Mouse (Mus musculus): Measurements from ENCODE around the gene Txnip. TPM values are rescaled to one million over a fixed set of nuclear protein-coding genes. Genes with fewer than 3 reads are reported as not detected.

The Txnip gene
- total and polyA plus RNA-seq, 3 experiments: 276 to 515 (median 338) TPM

DNA sequence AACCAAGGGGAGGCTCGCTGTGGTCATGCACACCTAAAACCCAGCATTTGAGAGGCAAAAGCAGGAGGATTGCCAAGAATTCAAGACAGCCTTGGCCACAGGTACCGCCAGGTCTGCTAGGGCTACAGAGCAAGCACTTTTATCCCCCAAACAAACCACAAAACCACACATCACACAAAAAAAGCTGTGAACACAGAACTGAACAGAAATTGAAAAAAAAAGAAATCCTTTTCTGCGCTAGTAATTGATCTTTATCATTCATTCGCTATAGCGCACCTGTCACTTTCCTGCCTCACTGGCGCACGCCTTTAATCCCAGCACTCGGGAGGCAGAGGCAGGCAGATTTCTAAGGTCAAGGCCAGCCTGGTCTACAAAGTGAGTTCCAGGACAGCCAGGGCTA, 5.5 kb downstream of the Txnip start:
- Histone ChIP-seq H3K27me3 (ENCODE audit: control insufficient read depth, insufficient read depth, low read length) (no peaks in the 10 kb centered on the region), H3K4me1 (ENCODE audit: control insufficient read depth, insufficient read depth, low read length) (peaks cover 22% of the 10 kb centered on the region), H3K27ac (peak overlapping the region; percentile 96), H3K36me3 (ENCODE audit: control insufficient read depth, insufficient read depth, low read length) (peaks cover 16% of the 10 kb centered on the region), H3K4me3 (no peak overlapping the region; the same call in 1 of the 2 replicates), H3K79me2 (replicated peaks; ENCODE audit: control insufficient read depth, insufficient read depth, low read length) (peaks cover 4% of the 10 kb centered on the region; the same call in 1 of the 2 replicates), H3K9ac (ENCODE audit: low read depth, low read length) (no peak overlapping the region)
- 73% methylated on average over 8 of the region's 8 CpGs for WGBS
- intact Hi-C loops (cut with DNase I): no loop called here
- TF ChIP-seq CTCF (IDR thresholded peaks at IDR 0.05) (no peak), POLR2A (IDR thresholded peaks at IDR 0.05; ENCODE audit: insufficient read depth, low read depth, low read length) (no peak), EP300 (IDR thresholded peaks at IDR 0.05; ENCODE audit: insufficient read depth, low read depth, low read length) (no peak)
- no peak for DNase-seq

DNA sequence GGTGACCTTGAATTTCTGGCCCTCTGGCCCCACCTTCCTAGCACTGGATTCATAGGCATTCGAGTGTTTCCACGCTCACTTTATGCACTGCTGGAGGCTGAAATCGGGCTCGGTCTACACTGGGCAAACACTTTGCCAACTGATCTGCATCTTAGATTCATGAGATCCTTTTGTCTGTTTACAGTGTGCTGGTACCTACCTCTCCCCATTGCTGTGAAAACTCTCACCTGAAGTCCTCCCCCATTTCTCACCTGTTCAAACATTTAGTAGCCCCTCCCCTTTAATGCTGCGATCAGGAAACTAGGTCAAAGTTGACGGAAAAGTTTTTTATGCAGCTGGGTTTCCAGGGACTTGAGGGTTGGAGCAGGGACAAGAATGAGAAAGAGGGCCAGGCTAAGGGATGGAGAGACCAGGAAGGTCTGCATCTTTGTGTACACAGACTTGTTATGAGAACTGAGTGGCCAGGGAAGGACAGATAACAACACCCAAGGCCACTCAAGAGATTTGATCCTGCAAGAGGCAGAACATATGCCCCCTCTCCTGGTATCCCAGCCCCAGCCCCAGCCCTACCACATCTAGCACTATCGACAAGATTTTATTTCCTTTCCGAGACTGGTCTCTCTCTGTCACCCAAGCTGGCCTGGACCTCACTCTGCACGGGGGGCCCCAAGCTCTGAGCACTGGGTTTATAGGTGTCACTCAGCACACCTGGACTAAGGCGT, 6.3 kb downstream of the Txnip start:
- peak; percentile 57 to 63 for DNase-seq
- Histone ChIP-seq H3K79me2 (replicated peaks; ENCODE audit: control insufficient read depth, insufficient read depth, low read length) (peaks cover 4% of the 10 kb centered on the region; the same call in 1 of the 2 replicates), H3K27ac (peak overlapping the region; percentile 96), H3K36me3 (ENCODE audit: control insufficient read depth, insufficient read depth, low read length) (peaks cover 16% of the 10 kb centered on the region), H3K4me3 (peak overlapping the region; percentile 19; the same call in 1 of the 2 replicates), H3K4me1 (ENCODE audit: control insufficient read depth, insufficient read depth, low read length) (peaks cover 25% of the 10 kb centered on the region), H3K9ac (ENCODE audit: low read depth, low read length) (peak overlapping the region; percentile 44), H3K27me3 (ENCODE audit: control insufficient read depth, insufficient read depth, low read length) (no peaks in the 10 kb centered on the region)
- TF ChIP-seq EP300 (IDR thresholded peaks at IDR 0.05; ENCODE audit: insufficient read depth, low read depth, low read length) (no peak), POLR2A (IDR thresholded peaks at IDR 0.05; ENCODE audit: insufficient read depth, low read depth, low read length) (no peak), CTCF (IDR thresholded peaks at IDR 0.05) (no peak)
- intact Hi-C loops (cut with DNase I): no loop called here
- WGBS: 5% methylated on average over 10 of the region's 10 CpGs

DNA sequence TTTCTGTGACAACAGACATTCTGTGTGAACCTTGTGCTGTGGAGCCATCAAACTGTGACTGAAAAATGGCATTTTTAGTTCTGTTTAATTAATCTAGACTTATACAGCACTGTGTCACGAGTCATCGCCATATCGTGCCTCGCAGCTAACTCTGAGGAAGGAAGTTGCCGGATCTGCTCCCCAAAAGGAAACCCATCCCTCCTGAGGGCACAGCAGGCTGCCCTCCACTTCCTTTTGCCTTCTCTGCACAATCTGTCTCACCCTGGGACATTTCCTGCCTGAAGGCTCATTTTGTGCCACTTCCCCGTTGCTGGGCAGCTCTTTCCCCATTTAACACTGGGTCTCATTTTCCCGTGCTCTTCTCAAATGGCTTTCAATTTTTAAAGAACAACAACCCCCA, 6.9 kb downstream of the Txnip start:
- H3K36me3 ChIP-seq (ENCODE audit: control insufficient read depth, insufficient read depth, low read length): peaks cover 16% of the 10 kb centered on the region
- intact Hi-C loops (cut with DNase I): no loop called here
- H3K4me3 ChIP-seq: peak overlapping the region; percentile 19; the same call in 1 of the 2 replicates
- H3K4me1 ChIP-seq (ENCODE audit: control insufficient read depth, insufficient read depth, low read length): peaks cover 30% of the 10 kb centered on the region
- peak overlapping the region; percentile 44; the same call in 1 of the 2 replicates for H3K9ac ChIP-seq (ENCODE audit: low read depth, low read length)
- peak overlapping the region; percentile 96 for H3K27ac ChIP-seq
- peaks cover 2% of the 10 kb centered on the region; the same call in 1 of the 2 replicates for H3K79me2 ChIP-seq (replicated peaks; ENCODE audit: control insufficient read depth, insufficient read depth, low read length)
- 32% methylated on average over 7 of the region's 7 CpGs for WGBS
- TF ChIP-seq CTCF (IDR thresholded peaks at IDR 0.05): no peak
- peak; percentile 92 for TF ChIP-seq EP300 (IDR thresholded peaks at IDR 0.05; ENCODE audit: insufficient read depth, low read depth, low read length)
- TF ChIP-seq POLR2A (IDR thresholded peaks at IDR 0.05; ENCODE audit: insufficient read depth, low read depth, low read length): peak; percentile 51; the same call in 1 of the 2 replicates
- H3K27me3 ChIP-seq (ENCODE audit: control insufficient read depth, insufficient read depth, low read length): no peaks in the 10 kb centered on the region
- peak; percentile 63 to 79 for DNase-seq

DNA sequence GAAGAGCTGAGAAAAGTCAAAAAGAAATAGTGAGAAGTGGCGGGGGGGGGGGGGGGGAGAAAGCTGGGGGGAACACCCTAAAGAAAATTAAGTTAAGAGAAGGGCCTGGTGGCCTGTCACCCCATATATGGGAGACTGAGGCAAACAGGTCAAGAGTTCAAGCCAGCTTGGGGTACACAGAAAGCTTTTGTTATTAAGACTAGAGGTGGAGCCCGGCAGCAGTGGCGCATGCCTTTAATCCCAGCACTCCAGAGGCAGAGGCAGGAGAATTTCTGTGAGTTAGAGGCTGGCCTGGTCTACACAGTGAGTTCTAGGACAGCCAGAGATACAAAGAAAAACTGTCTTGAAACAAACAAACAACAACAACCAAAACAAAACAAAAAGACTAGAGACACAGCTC, 7.3 kb downstream of the Txnip start:
- WGBS: 67% methylated on average over 3 of the region's 3 CpGs
- Histone ChIP-seq H3K36me3 (ENCODE audit: control insufficient read depth, insufficient read depth, low read length) (peaks cover 16% of the 10 kb centered on the region), H3K79me2 (replicated peaks; ENCODE audit: control insufficient read depth, insufficient read depth, low read length) (0 out of 2 replicates have a peak, but pooled peaks cover 1% of the 10 kb centered on the region), H3K27me3 (ENCODE audit: control insufficient read depth, insufficient read depth, low read length) (no peaks in the 10 kb centered on the region), H3K27ac (peak overlapping the region; percentile 96), H3K9ac (ENCODE audit: low read depth, low read length) (no peak overlapping the region), H3K4me1 (ENCODE audit: control insufficient read depth, insufficient read depth, low read length) (peaks cover 32% of the 10 kb centered on the region), H3K4me3 (no peak overlapping the region)
- DNase-seq: no peak
- TF ChIP-seq POLR2A (IDR thresholded peaks at IDR 0.05; ENCODE audit: insufficient read depth, low read depth, low read length): no peak
- TF ChIP-seq CTCF (IDR thresholded peaks at IDR 0.05): no peak
- TF ChIP-seq EP300 (IDR thresholded peaks at IDR 0.05; ENCODE audit: insufficient read depth, low read depth, low read length): no peak
- intact Hi-C loops (cut with DNase I): no loop called here

DNA sequence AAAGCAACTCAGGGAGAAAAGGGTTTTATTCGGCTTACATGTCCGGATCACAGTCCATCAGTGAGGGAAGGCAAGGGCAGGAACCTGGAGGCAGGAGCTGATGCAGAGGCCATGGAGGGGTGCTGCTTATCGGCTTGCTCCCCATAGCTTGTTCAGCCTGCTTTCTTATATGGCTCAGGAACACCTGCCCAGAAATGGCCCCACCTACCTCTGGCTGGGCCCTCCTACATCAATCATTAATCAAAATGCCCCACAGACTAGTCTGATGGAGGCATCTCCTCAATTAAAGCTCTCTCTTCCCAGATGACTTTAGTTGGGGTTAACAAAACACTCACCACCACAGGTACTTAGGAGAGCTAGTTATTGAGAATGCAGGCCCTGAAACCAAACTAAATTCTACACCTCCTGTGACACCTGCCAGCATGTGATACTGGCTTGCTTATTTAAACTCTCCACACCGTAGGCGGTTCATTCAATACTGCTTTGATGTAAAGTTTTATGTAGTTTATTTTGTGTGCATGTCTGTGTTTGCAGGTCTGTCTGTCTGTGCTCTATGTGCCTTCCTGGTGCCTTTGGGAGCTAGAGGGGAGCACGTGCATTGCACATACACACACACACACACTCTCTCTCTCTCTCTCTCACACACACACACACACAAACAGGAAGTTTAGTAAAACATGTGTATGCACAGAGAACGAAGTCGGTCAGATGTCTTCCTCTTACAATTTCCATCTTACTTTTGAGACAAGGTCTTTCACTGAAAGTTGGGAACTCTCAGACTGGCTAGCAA, 9.1 kb downstream of the Txnip start:
- Histone ChIP-seq H3K4me3 (no peak overlapping the region), H3K79me2 (replicated peaks; ENCODE audit: control insufficient read depth, insufficient read depth, low read length) (no peaks in the 10 kb centered on the region), H3K4me1 (ENCODE audit: control insufficient read depth, insufficient read depth, low read length) (peaks cover 42% of the 10 kb centered on the region), H3K27ac (peak overlapping the region; percentile 69), H3K9ac (ENCODE audit: low read depth, low read length) (no peak overlapping the region), H3K36me3 (ENCODE audit: control insufficient read depth, insufficient read depth, low read length) (peaks cover 5% of the 10 kb centered on the region; the same call in 1 of the 2 replicates), H3K27me3 (ENCODE audit: control insufficient read depth, insufficient read depth, low read length) (no peaks in the 10 kb centered on the region)
- TF ChIP-seq POLR2A (IDR thresholded peaks at IDR 0.05; ENCODE audit: insufficient read depth, low read depth, low read length): no peak
- no peak for TF ChIP-seq CTCF (IDR thresholded peaks at IDR 0.05)
- TF ChIP-seq EP300 (IDR thresholded peaks at IDR 0.05; ENCODE audit: insufficient read depth, low read depth, low read length): no peak
- DNase-seq: no peak
- intact Hi-C loops (cut with DNase I): no loop called here
- WGBS: 67% methylated on average over 8 of the region's 8 CpGs
